Mouse (Mus musculus) brain, embryonic 14.5 days (tissue): ENCODE measurements around the gene Tspan32.

Experiments used
- CTCF ChIP-seq: fragments of 200-500 bp; IDR thresholded peaks from 2 replicates; pipeline ENCODE4 v1.5.1; 2012; ENCODE audit warnings: inconsistent platforms, mild to moderate bottlenecking, moderate library complexity, borderline replicate concordance; ENCODE audit not compliant: insufficient read depth, insufficient read length; ENCODE audit errors: extremely low read depth
- POLR2A ChIP-seq: fragments of 200-500 bp; IDR thresholded peaks from 2 replicates; pipeline ENCODE4 v1.6.1; 2012; ENCODE audit warnings: mild to moderate bottlenecking, inconsistent platforms, borderline replicate concordance; ENCODE audit not compliant: poor library complexity, insufficient read depth, insufficient read length, severe bottlenecking; ENCODE audit errors: extremely low read depth

- TF ChIP-seq CTCF (no peak), POLR2A (no peak)
Observed at GRCm38 (mm10) chr7:143015755-143016423, 11.0 kb downstream of the Tspan32 start.
